Mouse (Mus musculus): ENCODE measurements around the gene Slc24a2. TPM values are rescaled to one million over a fixed set of nuclear protein-coding genes. Genes with fewer than 3 reads are reported as not detected.

Slc24a2 gene
- polyA plus RNA-seq, 1 experiment: not detected

GRCm38 (mm10) chr4:87061696-87062095, 168.6 kb downstream of the Slc24a2 start:
- H3K27me3 ChIP-seq (replicated peaks): no peaks in the 10 kb centered on the region
- H3K4me1 ChIP-seq: no peaks in the 10 kb centered on the region
- H3K36me3 ChIP-seq (replicated peaks; ENCODE audit: low read length): no peaks in the 10 kb centered on the region
- H3K9me3 ChIP-seq: no peaks in the 10 kb centered on the region
- TF ChIP-seq FLI1 (IDR thresholded peaks at IDR 0.05; ENCODE audit: low read length) (no peak), GATA1 (IDR thresholded peaks at IDR 0.05; ENCODE audit: borderline replicate concordance, low read length) (no peak)
- H3K4me3 ChIP-seq (replicated peaks): no peak overlapping the region

GRCm38 (mm10) chr4:87057572-87057971, 172.7 kb downstream of the Slc24a2 start:
- TF ChIP-seq FLI1 (IDR thresholded peaks at IDR 0.05; ENCODE audit: low read length) (no peak), GATA1 (IDR thresholded peaks at IDR 0.05; ENCODE audit: borderline replicate concordance, low read length) (no peak)
- Histone ChIP-seq H3K9me3 (no peaks in the 10 kb centered on the region), H3K36me3 (replicated peaks; ENCODE audit: low read length) (no peaks in the 10 kb centered on the region), H3K4me3 (replicated peaks) (no peak overlapping the region), H3K27me3 (replicated peaks) (no peaks in the 10 kb centered on the region), H3K4me1 (no peaks in the 10 kb centered on the region)

GRCm38 (mm10) chr4:87055768-87056167, 174.5 kb downstream of the Slc24a2 start:
- H3K36me3 ChIP-seq (replicated peaks; ENCODE audit: low read length): no peaks in the 10 kb centered on the region
- TF ChIP-seq FLI1 (IDR thresholded peaks at IDR 0.05; ENCODE audit: low read length) (no peak), GATA1 (IDR thresholded peaks at IDR 0.05; ENCODE audit: borderline replicate concordance, low read length) (no peak)
- no peaks in the 10 kb centered on the region for H3K9me3 ChIP-seq
- H3K27me3 ChIP-seq (replicated peaks): no peaks in the 10 kb centered on the region
- H3K4me1 ChIP-seq: no peaks in the 10 kb centered on the region
- H3K4me3 ChIP-seq (replicated peaks): no peak overlapping the region

- H3K36me3 ChIP-seq (replicated peaks; ENCODE audit: low read length): no peaks in the 10 kb centered on the region
- H3K9me3 ChIP-seq: no peaks in the 10 kb centered on the region
- no peak for TF ChIP-seq GATA1 (IDR thresholded peaks at IDR 0.05; ENCODE audit: borderline replicate concordance, low read length)
- no peak for TF ChIP-seq FLI1 (IDR thresholded peaks at IDR 0.05; ENCODE audit: low read length)
- no peaks in the 10 kb centered on the region for H3K27me3 ChIP-seq (replicated peaks)
- no peaks in the 10 kb centered on the region for H3K4me1 ChIP-seq
- no peak overlapping the region for H3K4me3 ChIP-seq (replicated peaks)
Observed at GRCm38 (mm10) chr4:87052881-87053280, 177.4 kb downstream of the Slc24a2 start.

GRCm38 (mm10) chr4:87049061-87049460, 181.2 kb downstream of the Slc24a2 start:
- Histone ChIP-seq H3K36me3 (replicated peaks; ENCODE audit: low read length) (no peaks in the 10 kb centered on the region), H3K9me3 (no peaks in the 10 kb centered on the region), H3K27me3 (replicated peaks) (no peaks in the 10 kb centered on the region), H3K4me1 (no peaks in the 10 kb centered on the region), H3K4me3 (replicated peaks) (no peak overlapping the region)
- TF ChIP-seq GATA1 (IDR thresholded peaks at IDR 0.05; ENCODE audit: borderline replicate concordance, low read length): no peak
- no peak for TF ChIP-seq FLI1 (IDR thresholded peaks at IDR 0.05; ENCODE audit: low read length)

GRCm38 (mm10) chr4:87047131-87047530, 183.1 kb downstream of the Slc24a2 start:
- no peaks in the 10 kb centered on the region for H3K9me3 ChIP-seq
- H3K36me3 ChIP-seq (replicated peaks; ENCODE audit: low read length): no peaks in the 10 kb centered on the region
- H3K4me3 ChIP-seq (replicated peaks): no peak overlapping the region
- TF ChIP-seq FLI1 (IDR thresholded peaks at IDR 0.05; ENCODE audit: low read length) (no peak), GATA1 (IDR thresholded peaks at IDR 0.05; ENCODE audit: borderline replicate concordance, low read length) (no peak)
- no peaks in the 10 kb centered on the region for H3K27me3 ChIP-seq (replicated peaks)
- no peaks in the 10 kb centered on the region for H3K4me1 ChIP-seq

GRCm38 (mm10) chr4:87043296-87043695, 187.0 kb downstream of the Slc24a2 start:
- Histone ChIP-seq H3K27me3 (replicated peaks) (no peaks in the 10 kb centered on the region), H3K4me3 (replicated peaks) (no peak overlapping the region), H3K36me3 (replicated peaks; ENCODE audit: low read length) (no peaks in the 10 kb centered on the region), H3K9me3 (peaks cover 3% of the 10 kb centered on the region; the same call in 1 of the 2 replicates), H3K4me1 (no peaks in the 10 kb centered on the region)
- no peak for TF ChIP-seq FLI1 (IDR thresholded peaks at IDR 0.05; ENCODE audit: low read length)
- TF ChIP-seq GATA1 (IDR thresholded peaks at IDR 0.05; ENCODE audit: borderline replicate concordance, low read length): no peak

GRCm38 (mm10) chr4:87041412-87041997, 188.8 kb downstream of the Slc24a2 start:
- H3K4me3 ChIP-seq (replicated peaks): no peak overlapping the region
- TF ChIP-seq FLI1 (IDR thresholded peaks at IDR 0.05; ENCODE audit: low read length) (no peak), GATA1 (IDR thresholded peaks at IDR 0.05; ENCODE audit: borderline replicate concordance, low read length) (no peak)
- no peaks in the 10 kb centered on the region for H3K36me3 ChIP-seq (replicated peaks; ENCODE audit: low read length)
- no peaks in the 10 kb centered on the region for H3K4me1 ChIP-seq
- H3K9me3 ChIP-seq: peaks cover 3% of the 10 kb centered on the region; the same call in 1 of the 2 replicates
- H3K27me3 ChIP-seq (replicated peaks): no peaks in the 10 kb centered on the region

GRCm38 (mm10) chr4:87037592-87037991, 192.7 kb downstream of the Slc24a2 start:
- no peaks in the 10 kb centered on the region for H3K36me3 ChIP-seq (replicated peaks; ENCODE audit: low read length)
- no peaks in the 10 kb centered on the region for H3K4me1 ChIP-seq
- H3K9me3 ChIP-seq: peaks cover 3% of the 10 kb centered on the region; the same call in 1 of the 2 replicates
- TF ChIP-seq FLI1 (IDR thresholded peaks at IDR 0.05; ENCODE audit: low read length) (no peak), GATA1 (IDR thresholded peaks at IDR 0.05; ENCODE audit: borderline replicate concordance, low read length) (no peak)
- no peaks in the 10 kb centered on the region for H3K27me3 ChIP-seq (replicated peaks)
- no peak overlapping the region for H3K4me3 ChIP-seq (replicated peaks)

GRCm38 (mm10) chr4:87036507-87036906, 193.8 kb downstream of the Slc24a2 start:
- Histone ChIP-seq H3K27me3 (replicated peaks) (no peaks in the 10 kb centered on the region), H3K4me3 (replicated peaks) (no peak overlapping the region), H3K36me3 (replicated peaks; ENCODE audit: low read length) (no peaks in the 10 kb centered on the region), H3K4me1 (no peaks in the 10 kb centered on the region), H3K9me3 (no peaks in the 10 kb centered on the region)
- no peak for TF ChIP-seq GATA1 (IDR thresholded peaks at IDR 0.05; ENCODE audit: borderline replicate concordance, low read length)
- TF ChIP-seq FLI1 (IDR thresholded peaks at IDR 0.05; ENCODE audit: low read length): no peak
